Mouse (Mus musculus): Measurements from ENCODE around the gene Tnrc18. TPM values are rescaled to one million over a fixed set of nuclear protein-coding genes. Genes with fewer than 3 reads are reported as not detected.
A peak's percentile ranks its signal among the peaks of the same experiment; 100 is the strongest.

Gene Tnrc18
- polyA plus RNA-seq, 1 experiment from 2014 or later, result 17.1 TPM

- H3K9me3 ChIP-seq (replicated peaks), result no peaks in the 10 kb centered on the region
- no peak overlapping the region for H3K4me2 ChIP-seq
- H3K9ac ChIP-seq, result no peak overlapping the region
- H3K27me3 ChIP-seq, result no peaks in the 10 kb centered on the region
- H3K27ac ChIP-seq, result no peak overlapping the region
- no peak for ATAC-seq (replicated peaks; ENCODE audit: insufficient number of reproducible peaks, insufficient read depth, low FRiP score, low read depth)
- WGBS, result 88% methylated on average over 8 of the region's 8 CpGs
- no peak overlapping the region for H3K4me3 ChIP-seq
- no peaks in the 10 kb centered on the region for H3K4me1 ChIP-seq (replicated peaks)
- peaks cover 78% of the 10 kb centered on the region for H3K36me3 ChIP-seq
Observed at GRCm38 (mm10) chr5:142739941-142740340, 77.5 kb downstream of the Tnrc18 start.

- Histone ChIP-seq H3K27ac (no peak overlapping the region), H3K36me3 (peaks cover 93% of the 10 kb centered on the region), H3K9ac (no peak overlapping the region), H3K4me2 (no peak overlapping the region), H3K4me1 (replicated peaks) (no peaks in the 10 kb centered on the region), H3K4me3 (no peak overlapping the region), H3K27me3 (no peaks in the 10 kb centered on the region), H3K9me3 (replicated peaks) (no peaks in the 10 kb centered on the region)
- ATAC-seq (replicated peaks; ENCODE audit: insufficient number of reproducible peaks, insufficient read depth, low FRiP score, low read depth), result no peak
- 88% methylated on average over 11 of the region's 11 CpGs for WGBS
Observed at GRCm38 (mm10) chr5:142731916-142732315, 85.5 kb downstream of the Tnrc18 start.

DNA sequence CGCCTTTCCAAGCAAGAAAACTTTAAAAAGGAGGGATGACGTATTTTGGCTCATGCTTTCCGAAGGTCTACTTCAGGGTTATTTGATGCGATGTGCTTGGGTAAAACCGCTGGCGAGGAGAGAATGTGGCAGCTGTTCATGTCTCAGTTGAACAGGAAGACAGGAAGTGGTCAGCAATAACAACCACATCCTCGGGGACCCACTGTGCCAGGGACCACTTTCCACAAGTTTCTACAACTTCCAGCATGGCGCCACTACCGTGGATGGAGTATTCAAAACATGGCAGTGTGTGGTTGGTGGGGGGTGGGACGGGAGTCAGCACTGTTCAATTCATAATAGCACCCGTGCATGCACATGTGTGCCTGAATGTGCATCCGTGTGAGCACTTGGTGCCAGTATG, 87.2 kb downstream of the Tnrc18 start:
- Histone ChIP-seq H3K27ac (no peak overlapping the region), H3K4me1 (replicated peaks) (no peaks in the 10 kb centered on the region), H3K9ac (no peak overlapping the region), H3K9me3 (replicated peaks) (no peaks in the 10 kb centered on the region), H3K27me3 (no peaks in the 10 kb centered on the region), H3K4me3 (no peak overlapping the region), H3K36me3 (peaks cover 95% of the 10 kb centered on the region), H3K4me2 (no peak overlapping the region)
- WGBS, result 87% methylated on average over 12 of the region's 12 CpGs
- ATAC-seq (replicated peaks; ENCODE audit: insufficient number of reproducible peaks, insufficient read depth, low FRiP score, low read depth), result no peak

DNA sequence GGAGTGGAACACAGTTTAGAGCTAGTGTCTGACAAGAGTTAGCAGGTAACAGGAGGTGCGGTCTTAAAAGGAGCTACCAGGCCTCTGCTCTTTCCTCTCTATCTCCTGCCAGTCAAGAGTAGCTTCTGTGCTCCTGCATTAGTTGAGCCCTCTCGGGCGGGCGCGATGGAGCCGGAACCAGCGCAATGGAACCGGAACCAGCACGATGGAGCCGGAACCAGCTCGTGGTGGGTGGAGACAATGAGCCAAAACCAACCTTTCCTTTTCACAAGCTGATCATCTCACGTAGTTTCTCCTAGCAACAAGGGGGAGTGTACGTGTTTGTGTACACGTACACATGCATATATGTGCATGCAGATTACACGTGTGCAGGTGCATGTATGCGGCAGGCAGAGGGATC, 89.2 kb downstream of the Tnrc18 start:
- H3K4me2 ChIP-seq, result no peak overlapping the region
- H3K27ac ChIP-seq, result no peak overlapping the region
- WGBS, result 96% methylated on average over 16 of the region's 16 CpGs
- H3K27me3 ChIP-seq, result no peaks in the 10 kb centered on the region
- H3K36me3 ChIP-seq, result peaks cover 81% of the 10 kb centered on the region
- no peak overlapping the region for H3K9ac ChIP-seq
- no peak overlapping the region for H3K4me3 ChIP-seq
- ATAC-seq (replicated peaks; ENCODE audit: insufficient number of reproducible peaks, insufficient read depth, low FRiP score, low read depth), result no peak
- H3K4me1 ChIP-seq (replicated peaks), result peaks cover 4% of the 10 kb centered on the region
- no peaks in the 10 kb centered on the region for H3K9me3 ChIP-seq (replicated peaks)

- no peak for ATAC-seq (replicated peaks; ENCODE audit: insufficient number of reproducible peaks, insufficient read depth, low FRiP score, low read depth)
- Histone ChIP-seq H3K4me3 (no peak overlapping the region), H3K36me3 (peaks cover 66% of the 10 kb centered on the region), H3K9me3 (replicated peaks) (no peaks in the 10 kb centered on the region), H3K4me1 (replicated peaks) (peaks cover 4% of the 10 kb centered on the region), H3K4me2 (no peak overlapping the region), H3K27ac (no peak overlapping the region), H3K9ac (no peak overlapping the region), H3K27me3 (no peaks in the 10 kb centered on the region)
- 86% methylated on average over 6 of the region's 6 CpGs for WGBS
Observed at GRCm38 (mm10) chr5:142726748-142727147, 90.7 kb downstream of the Tnrc18 start.

GRCm38 (mm10) chr5:142724265-142724664, 93.2 kb downstream of the Tnrc18 start:
- Histone ChIP-seq H3K9me3 (replicated peaks) (no peaks in the 10 kb centered on the region), H3K4me1 (replicated peaks) (peaks cover 4% of the 10 kb centered on the region), H3K27me3 (no peaks in the 10 kb centered on the region), H3K27ac (no peak overlapping the region), H3K4me2 (no peak overlapping the region), H3K36me3 (peaks cover 43% of the 10 kb centered on the region), H3K4me3 (no peak overlapping the region), H3K9ac (no peak overlapping the region)
- WGBS, result 89% methylated on average over 7 of the region's 7 CpGs
- ATAC-seq (replicated peaks; ENCODE audit: insufficient number of reproducible peaks, insufficient read depth, low FRiP score, low read depth), result no peak

DNA sequence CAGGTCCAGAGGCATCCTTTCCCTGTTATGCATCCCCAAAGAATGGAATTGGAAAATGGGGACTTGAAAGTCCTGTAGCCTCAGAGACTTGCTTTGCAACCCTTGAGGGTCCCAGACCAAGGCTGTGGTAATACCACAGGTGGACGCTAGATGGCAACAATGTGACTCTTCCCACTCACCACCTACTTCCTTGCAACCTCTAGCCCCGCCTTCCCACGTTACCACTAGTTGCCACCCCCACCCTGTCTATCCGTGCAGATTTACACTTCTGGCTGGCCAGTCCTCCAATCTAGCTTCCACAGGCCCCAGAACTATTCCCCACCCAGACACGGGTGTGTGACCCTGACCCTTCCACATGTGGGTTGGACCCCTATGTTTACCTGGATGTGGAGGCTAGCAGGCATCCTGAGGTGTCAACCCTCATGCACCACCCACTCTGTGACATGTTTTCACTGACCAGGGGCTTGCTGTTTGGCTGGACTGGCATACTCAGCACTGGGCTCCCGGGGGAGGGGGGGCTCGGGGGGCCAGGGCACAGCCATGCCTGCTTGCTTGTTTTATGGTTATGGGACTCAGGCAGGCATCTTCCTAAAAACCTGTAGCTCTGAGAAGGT, 93.8 kb downstream of the Tnrc18 start:
- ATAC-seq (replicated peaks; ENCODE audit: insufficient number of reproducible peaks, insufficient read depth, low FRiP score, low read depth), result peak; percentile 47
- Histone ChIP-seq H3K27ac (no peak overlapping the region), H3K27me3 (no peaks in the 10 kb centered on the region), H3K4me3 (no peak overlapping the region), H3K4me1 (replicated peaks) (peaks cover 4% of the 10 kb centered on the region), H3K9ac (no peak overlapping the region), H3K4me2 (peak overlapping the region; percentile 46; the same call in 1 of the 2 replicates), H3K36me3 (peaks cover 37% of the 10 kb centered on the region), H3K9me3 (replicated peaks) (no peaks in the 10 kb centered on the region)
- WGBS, result 11% methylated on average over 7 of the region's 7 CpGs

- Histone ChIP-seq H3K4me1 (replicated peaks) (peaks cover 6% of the 10 kb centered on the region), H3K9me3 (replicated peaks) (no peaks in the 10 kb centered on the region), H3K27ac (no peak overlapping the region), H3K27me3 (peaks cover 7% of the 10 kb centered on the region; the same call in 1 of the 2 replicates), H3K4me3 (no peak overlapping the region), H3K4me2 (no peak overlapping the region), H3K9ac (no peak overlapping the region), H3K36me3 (no peaks in the 10 kb centered on the region)
- WGBS, result 79% methylated on average over 13 of the region's 13 CpGs
- ATAC-seq (replicated peaks; ENCODE audit: insufficient number of reproducible peaks, insufficient read depth, low FRiP score, low read depth), result no peak
Observed at GRCm38 (mm10) chr5:142719897-142720296, 97.6 kb downstream of the Tnrc18 start.

- H3K4me2 ChIP-seq, result peak overlapping the region; percentile 49
Observed at GRCm38 (mm10) chr5:142718486-142718885, 99.0 kb downstream of the Tnrc18 start.

GRCm38 (mm10) chr5:142718037-142718436, 99.4 kb downstream of the Tnrc18 start:
- WGBS, result 19% methylated on average over 4 of the region's 4 CpGs
- no peaks in the 10 kb centered on the region for H3K9me3 ChIP-seq (replicated peaks)
- H3K4me1 ChIP-seq (replicated peaks), result peaks cover 3% of the 10 kb centered on the region
- no peak overlapping the region for H3K9ac ChIP-seq
- H3K27me3 ChIP-seq, result peaks cover 7% of the 10 kb centered on the region; the same call in 1 of the 2 replicates
- no peak overlapping the region for H3K27ac ChIP-seq
- peak overlapping the region; percentile 49 for H3K4me2 ChIP-seq
- H3K36me3 ChIP-seq, result no peaks in the 10 kb centered on the region
- H3K4me3 ChIP-seq, result no peak overlapping the region
- no peak for ATAC-seq (replicated peaks; ENCODE audit: insufficient number of reproducible peaks, insufficient read depth, low FRiP score, low read depth)

More at GRCm38 (mm10) chr5:142718486-142718885, 99.0 kb downstream of the Tnrc18 start:
- Histone ChIP-seq H3K27ac (no peak overlapping the region), H3K4me1 (replicated peaks) (peaks cover 3% of the 10 kb centered on the region), H3K4me3 (no peak overlapping the region), H3K9me3 (replicated peaks) (no peaks in the 10 kb centered on the region), H3K36me3 (no peaks in the 10 kb centered on the region), H3K9ac (no peak overlapping the region), H3K27me3 (peaks cover 7% of the 10 kb centered on the region; the same call in 1 of the 2 replicates)
- ATAC-seq (replicated peaks; ENCODE audit: insufficient number of reproducible peaks, insufficient read depth, low FRiP score, low read depth), result 0 out of 2 replicates have a peak, but pooled peaks have one; percentile 19
- WGBS, result 43% methylated on average over 25 of the region's 25 CpGs

DNA sequence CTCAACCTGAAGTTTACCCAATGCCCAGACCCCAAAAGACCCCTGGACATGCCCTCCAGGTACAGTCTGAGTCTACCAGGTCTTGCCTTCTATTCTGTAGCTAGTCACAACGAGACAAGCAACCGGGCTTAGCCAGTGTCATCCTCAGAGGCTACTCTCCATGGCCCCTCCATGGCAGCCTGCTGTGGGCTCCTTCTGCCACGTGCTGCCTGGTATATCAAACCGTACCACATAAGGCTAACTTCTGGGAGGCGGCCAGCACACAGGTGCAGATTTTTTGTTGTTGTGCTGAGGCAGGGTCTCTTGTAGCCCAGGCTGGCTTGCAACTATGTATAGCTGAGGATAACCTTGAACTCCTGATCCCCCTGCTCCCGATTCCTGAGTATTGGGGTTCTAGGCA, 101.4 kb downstream of the Tnrc18 start:
- peaks cover 7% of the 10 kb centered on the region; the same call in 1 of the 2 replicates for H3K27me3 ChIP-seq
- H3K27ac ChIP-seq, result no peak overlapping the region
- ATAC-seq (replicated peaks; ENCODE audit: insufficient number of reproducible peaks, insufficient read depth, low FRiP score, low read depth), result no peak
- no peak overlapping the region for H3K4me2 ChIP-seq
- no peak overlapping the region for H3K9ac ChIP-seq
- no peak overlapping the region for H3K4me3 ChIP-seq
- peaks cover 3% of the 10 kb centered on the region; the same call in 1 of the 2 replicates for H3K4me1 ChIP-seq (replicated peaks)
- H3K36me3 ChIP-seq, result no peaks in the 10 kb centered on the region
- WGBS, result 78% methylated on average over 6 of the region's 6 CpGs
- H3K9me3 ChIP-seq (replicated peaks), result no peaks in the 10 kb centered on the region; the same call in 1 of the 2 replicates

DNA sequence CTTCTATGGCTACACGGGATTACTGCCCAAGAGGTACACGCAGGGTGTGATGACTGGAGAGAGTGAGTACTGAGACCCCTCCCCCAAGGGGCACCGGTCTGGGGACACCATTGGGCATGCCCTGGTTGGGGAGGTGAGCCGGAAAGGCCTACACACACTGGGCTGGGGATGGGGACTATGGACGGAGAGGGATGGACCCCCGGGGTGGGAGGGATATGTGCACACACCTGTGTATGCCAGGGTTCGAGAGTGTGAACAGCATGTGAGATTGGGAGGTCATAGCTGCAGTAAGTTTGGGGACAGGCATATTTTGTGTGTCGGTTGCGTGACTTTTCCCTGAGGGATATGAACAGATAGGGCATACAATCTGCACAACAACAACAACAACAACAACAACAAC, 102.4 kb downstream of the Tnrc18 start:
- peaks cover 3% of the 10 kb centered on the region; the same call in 1 of the 2 replicates for H3K4me1 ChIP-seq (replicated peaks)
- no peaks in the 10 kb centered on the region; the same call in 1 of the 2 replicates for H3K9me3 ChIP-seq (replicated peaks)
- no peak overlapping the region for H3K9ac ChIP-seq
- H3K4me2 ChIP-seq, result no peak overlapping the region
- H3K27me3 ChIP-seq, result peaks cover 7% of the 10 kb centered on the region; the same call in 1 of the 2 replicates
- 80% methylated on average over 9 of the region's 9 CpGs for WGBS
- no peak overlapping the region for H3K27ac ChIP-seq
- ATAC-seq (replicated peaks; ENCODE audit: insufficient number of reproducible peaks, insufficient read depth, low FRiP score, low read depth), result no peak
- no peaks in the 10 kb centered on the region for H3K36me3 ChIP-seq
- H3K4me3 ChIP-seq, result no peak overlapping the region

Measured in heart, embryonic 15.5 days (tissue).